Mouse (Mus musculus) E14TG2a.4 (cell line): ENCODE data around the gene Rgs10.

Source experiments
- CTCF ChIP-seq: conservative IDR thresholded peaks from 2 replicates; pipeline ENCODE4 v1.5.1; 2014; ENCODE audit warnings: low read length
- NANOG ChIP-seq: IDR thresholded peaks from 2 replicates; pipeline ENCODE4 v1.6.1; 2014; ENCODE audit warnings: borderline replicate concordance, low read length, mixed read lengths
- POU5F1 ChIP-seq: IDR thresholded peaks from 2 replicates; pipeline ENCODE4 v1.6.1; 2014; ENCODE audit warnings: low read length, borderline replicate concordance

DNA sequence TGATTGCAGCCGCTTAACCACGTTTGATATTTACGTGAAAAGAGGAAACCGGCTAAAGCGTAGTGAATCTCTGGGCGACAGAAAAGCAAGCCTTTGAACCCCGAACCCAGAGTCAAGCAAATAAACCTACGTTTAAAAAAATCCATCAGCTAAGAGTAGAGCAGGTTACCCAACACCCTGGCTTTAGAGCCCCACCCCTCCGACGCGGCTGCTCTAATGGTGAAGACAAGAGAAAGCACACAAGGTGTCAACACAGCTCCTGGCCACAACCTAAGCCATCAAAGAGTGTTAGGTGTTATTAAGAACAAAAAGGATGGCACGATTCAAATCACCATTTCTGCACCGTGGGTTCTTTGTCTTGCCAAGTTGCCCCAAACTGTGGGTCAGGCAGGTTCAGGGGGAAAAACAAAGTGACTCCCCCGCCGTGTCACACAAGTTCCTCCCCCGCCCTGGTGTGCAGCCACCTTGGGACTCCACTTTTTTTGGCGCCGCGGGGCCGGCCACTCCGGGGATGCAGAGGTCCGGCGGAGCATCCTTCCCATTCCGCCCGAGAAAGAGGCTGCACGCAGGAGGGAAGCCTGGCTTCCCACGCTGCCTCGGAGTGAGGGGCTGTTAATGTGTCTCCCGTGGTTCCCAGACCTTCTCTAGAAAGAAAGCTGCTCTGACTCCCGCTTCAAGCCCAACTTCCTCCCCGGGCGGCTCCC is 1.2 kb downstream of the Rgs10 start:
- no peak for TF ChIP-seq CTCF
- TF ChIP-seq NANOG, result no peak
- TF ChIP-seq POU5F1, result no peak
